Mouse (Mus musculus) embryonic facial prominence, embryonic 12.5 days (tissue): ENCODE results near the gene Git1. TPM values are rescaled to one million over a fixed set of nuclear protein-coding genes. Genes with fewer than 3 reads are reported as not detected.

Experiments
- ATAC-seq: fragments of 200-750 bp; cut with Nextera tagmentation; 2 replicates; pipeline ENCODE4 v1.8.0; 2017; ENCODE audit not compliant: insufficient number of reproducible peaks, insufficient read depth, low FRiP score, low TSS enrichment
- H3K27ac ChIP-seq: fragments of 300-500 bp; sonication (generic); 2 replicates; pipeline ENCODE4 v1.5.1; 2016; ENCODE audit warnings: mild to moderate bottlenecking
- H3K27me3 ChIP-seq: fragments of 300-500 bp; sonication (generic); 2 replicates; pipeline ENCODE4 v1.6.1; 2016; ENCODE audit warnings: mild to moderate bottlenecking, moderate library complexity
- H3K36me3 ChIP-seq: fragments of 300-500 bp; sonication (generic); 2 replicates; pipeline ENCODE4 v1.6.1; 2016; ENCODE audit warnings: mild to moderate bottlenecking
- H3K4me1 ChIP-seq: fragments of 300-500 bp; sonication (generic); 2 replicates; pipeline ENCODE4 v1.6.1; 2016
- H3K4me2 ChIP-seq: fragments of 300-500 bp; sonication (generic); replicated peaks from 2 replicates; pipeline ENCODE4 v1.6.1; 2016; ENCODE audit warnings: mild to moderate bottlenecking, moderate library complexity
- H3K4me3 ChIP-seq: fragments of 300-500 bp; sonication (generic); 2 replicates; pipeline ENCODE4 v1.5.1; 2016; ENCODE audit warnings: mild to moderate bottlenecking
- H3K9ac ChIP-seq: fragments of 300-500 bp; sonication (generic); 2 replicates; pipeline ENCODE4 v1.6.1; 2016; ENCODE audit warnings: mild to moderate bottlenecking, moderate library complexity
- H3K9me3 ChIP-seq: fragments of 300-500 bp; sonication (generic); 2 replicates; pipeline ENCODE4 v1.6.1; 2016; ENCODE audit warnings: mild to moderate bottlenecking, moderate library complexity
- WGBS: fragments of 180-500 bp; shearing (Covaris S2); methylation state at CpG from one replicate; pipeline ENCODE4 v1.1.7; 2016; 5-methylcytosine and 5-hydroxymethylcytosine counted together
- polyA plus RNA-seq: library from polyadenylated mRNA; unstranded; fragments of >200 nt; fragmentation: Nextera tagmentation; extraction: Ambion mirVana; gene quantifications from 2 replicates; pipeline ENCODE4 v1.2.1, GENCODE M21; 2016

Git1 gene
- polyA plus RNA-seq, 1 experiment from 2014 or later, result 11.1 TPM

DNA sequence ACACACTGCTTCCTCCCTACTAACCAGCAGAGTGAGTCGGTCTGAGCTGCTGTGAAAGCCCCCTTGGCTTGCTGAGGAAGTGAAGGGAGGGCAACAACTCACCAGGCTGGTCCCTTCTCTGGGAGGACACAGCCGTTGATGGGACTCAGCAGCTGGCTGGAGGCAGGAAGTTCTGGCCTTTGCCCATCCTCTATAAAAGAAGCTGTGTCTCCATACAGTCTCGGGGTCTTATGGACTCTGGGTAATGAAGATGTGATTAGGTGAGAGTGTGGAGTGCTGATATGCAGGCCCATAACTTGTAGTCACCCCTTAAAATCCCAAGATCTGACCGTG lies 948 bp downstream of the Git1 start:
- peak overlapping the region; percentile 86 for H3K27ac ChIP-seq
- peaks cover 56% of the 10 kb centered on the region for H3K4me1 ChIP-seq
- no peaks in the 10 kb centered on the region for H3K27me3 ChIP-seq
- H3K9ac ChIP-seq, result peak overlapping the region; percentile 96
- H3K4me2 ChIP-seq, result peak overlapping the region; percentile 95
- no peak for ATAC-seq
- WGBS, result 26% methylated on average over 4 of the region's 4 CpGs
- H3K36me3 ChIP-seq, result peaks cover 6% of the 10 kb centered on the region
- no peaks in the 10 kb centered on the region for H3K9me3 ChIP-seq
- H3K4me3 ChIP-seq, result peak overlapping the region; percentile 86

DNA sequence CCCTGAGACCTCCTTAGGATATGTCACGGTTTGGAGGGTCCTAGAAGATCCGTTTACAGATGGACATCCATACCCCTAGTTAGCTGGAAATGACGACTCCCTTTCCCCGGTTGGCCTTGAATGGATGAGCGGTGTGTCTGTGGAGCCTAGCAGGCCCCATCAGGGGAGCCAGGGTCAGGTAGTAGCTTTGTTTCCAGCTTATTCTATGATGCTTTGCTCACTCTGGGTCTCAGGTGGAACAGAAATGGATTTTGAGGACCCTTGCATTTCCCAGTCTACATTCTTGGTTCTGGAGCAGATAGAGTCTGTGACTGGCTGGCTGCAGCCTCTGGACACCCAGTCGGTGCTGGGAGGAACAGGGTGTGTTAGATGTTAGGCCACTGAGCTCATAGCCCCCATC lies 1.4 kb downstream of the Git1 start:
- peaks cover 56% of the 10 kb centered on the region for H3K4me1 ChIP-seq
- no peaks in the 10 kb centered on the region for H3K9me3 ChIP-seq
- no peak for ATAC-seq
- peak overlapping the region; percentile 86 for H3K27ac ChIP-seq
- peaks cover 11% of the 10 kb centered on the region for H3K36me3 ChIP-seq
- WGBS, result 68% methylated on average over 6 of the region's 6 CpGs
- peak overlapping the region; percentile 95 for H3K4me2 ChIP-seq
- no peaks in the 10 kb centered on the region for H3K27me3 ChIP-seq
- peak overlapping the region; percentile 86 for H3K4me3 ChIP-seq
- peak overlapping the region; percentile 96 for H3K9ac ChIP-seq

DNA sequence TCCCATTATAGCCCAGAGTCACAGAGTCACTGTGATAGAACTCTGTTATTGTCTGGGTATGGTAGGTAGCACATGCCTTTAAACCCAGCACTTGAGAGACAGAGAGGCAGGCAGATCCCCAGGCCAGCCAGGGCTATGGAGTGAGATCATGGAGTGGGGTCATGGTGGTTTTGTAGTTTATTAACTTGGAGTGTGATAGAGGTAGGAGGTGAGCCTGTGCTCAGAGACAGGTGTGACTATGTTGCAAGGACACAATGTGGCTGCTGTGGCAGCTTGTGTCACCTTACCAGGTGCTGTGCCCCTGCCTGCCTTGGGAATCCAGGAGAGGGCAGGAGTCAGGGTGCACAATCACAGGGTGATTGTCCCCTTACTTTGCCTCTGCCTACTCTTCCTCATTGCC lies 2.1 kb downstream of the Git1 start:
- no peaks in the 10 kb centered on the region for H3K9me3 ChIP-seq
- peaks cover 53% of the 10 kb centered on the region for H3K4me1 ChIP-seq
- no peak for ATAC-seq
- no peak overlapping the region for H3K9ac ChIP-seq
- no peak overlapping the region for H3K27ac ChIP-seq
- H3K4me3 ChIP-seq, result no peak overlapping the region
- H3K36me3 ChIP-seq, result peaks cover 18% of the 10 kb centered on the region
- H3K4me2 ChIP-seq, result no peak overlapping the region
- H3K27me3 ChIP-seq, result no peaks in the 10 kb centered on the region

DNA sequence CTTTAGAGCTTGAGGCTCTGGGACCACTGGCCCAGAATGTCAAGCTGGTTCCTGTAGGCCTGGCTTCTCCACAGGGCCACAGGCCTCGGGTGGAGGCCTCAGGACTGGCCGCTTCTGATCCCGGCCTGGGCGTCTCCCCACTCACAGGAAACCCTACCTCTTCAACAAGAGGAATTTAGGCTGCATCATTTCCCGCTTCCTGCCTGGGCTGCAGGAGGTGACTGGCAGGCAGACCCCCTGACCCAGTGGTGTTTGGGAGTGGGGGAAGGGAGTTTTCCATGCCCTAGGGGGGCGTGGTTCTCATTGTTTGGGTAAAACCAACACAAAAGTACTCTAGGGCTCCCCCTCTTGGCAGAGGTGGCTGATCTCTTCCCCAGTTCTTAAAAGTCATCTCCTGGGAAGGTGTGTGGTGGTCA lies 4.0 kb downstream of the Git1 start:
- H3K27ac ChIP-seq, result peak overlapping the region; percentile 63
- H3K4me2 ChIP-seq, result 0 out of 2 replicates have a peak overlapping the region, but pooled peaks have one; percentile 13
- H3K9me3 ChIP-seq, result no peaks in the 10 kb centered on the region
- no peak overlapping the region for H3K4me3 ChIP-seq
- H3K27me3 ChIP-seq, result no peaks in the 10 kb centered on the region
- no peak for ATAC-seq
- H3K36me3 ChIP-seq, result peaks cover 28% of the 10 kb centered on the region
- 13% methylated on average over 6 of the region's 6 CpGs for WGBS
- H3K4me1 ChIP-seq, result peaks cover 43% of the 10 kb centered on the region
- H3K9ac ChIP-seq, result no peak overlapping the region

DNA sequence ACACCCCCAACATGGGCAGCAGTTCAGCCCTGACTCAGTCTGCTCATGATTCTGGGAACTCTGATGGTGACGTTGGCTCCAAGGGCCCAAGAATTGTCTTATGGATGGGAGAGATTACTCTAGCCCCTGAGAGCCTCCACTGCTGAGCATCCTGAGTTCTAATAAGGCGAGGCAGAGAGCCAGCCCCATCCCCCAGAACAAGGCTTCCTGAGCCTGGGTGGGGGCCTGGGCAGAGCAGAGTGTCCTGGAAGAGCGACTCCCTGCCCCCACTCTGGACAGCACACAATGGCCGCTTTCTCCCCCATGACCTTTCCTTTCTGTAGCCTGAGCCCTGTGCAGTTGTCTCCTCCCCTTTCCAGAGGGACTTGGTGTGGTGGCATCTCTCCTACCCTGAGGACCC lies 4.5 kb downstream of the Git1 start:
- ATAC-seq, result no peak
- peak overlapping the region; percentile 13; the same call in 1 of the 2 replicates for H3K4me2 ChIP-seq
- peak overlapping the region; percentile 63 for H3K27ac ChIP-seq
- no peak overlapping the region for H3K4me3 ChIP-seq
- 33% methylated on average over 4 of the region's 4 CpGs for WGBS
- no peak overlapping the region for H3K9ac ChIP-seq
- no peaks in the 10 kb centered on the region for H3K27me3 ChIP-seq
- no peaks in the 10 kb centered on the region for H3K9me3 ChIP-seq
- peaks cover 33% of the 10 kb centered on the region for H3K36me3 ChIP-seq
- peaks cover 43% of the 10 kb centered on the region for H3K4me1 ChIP-seq

DNA sequence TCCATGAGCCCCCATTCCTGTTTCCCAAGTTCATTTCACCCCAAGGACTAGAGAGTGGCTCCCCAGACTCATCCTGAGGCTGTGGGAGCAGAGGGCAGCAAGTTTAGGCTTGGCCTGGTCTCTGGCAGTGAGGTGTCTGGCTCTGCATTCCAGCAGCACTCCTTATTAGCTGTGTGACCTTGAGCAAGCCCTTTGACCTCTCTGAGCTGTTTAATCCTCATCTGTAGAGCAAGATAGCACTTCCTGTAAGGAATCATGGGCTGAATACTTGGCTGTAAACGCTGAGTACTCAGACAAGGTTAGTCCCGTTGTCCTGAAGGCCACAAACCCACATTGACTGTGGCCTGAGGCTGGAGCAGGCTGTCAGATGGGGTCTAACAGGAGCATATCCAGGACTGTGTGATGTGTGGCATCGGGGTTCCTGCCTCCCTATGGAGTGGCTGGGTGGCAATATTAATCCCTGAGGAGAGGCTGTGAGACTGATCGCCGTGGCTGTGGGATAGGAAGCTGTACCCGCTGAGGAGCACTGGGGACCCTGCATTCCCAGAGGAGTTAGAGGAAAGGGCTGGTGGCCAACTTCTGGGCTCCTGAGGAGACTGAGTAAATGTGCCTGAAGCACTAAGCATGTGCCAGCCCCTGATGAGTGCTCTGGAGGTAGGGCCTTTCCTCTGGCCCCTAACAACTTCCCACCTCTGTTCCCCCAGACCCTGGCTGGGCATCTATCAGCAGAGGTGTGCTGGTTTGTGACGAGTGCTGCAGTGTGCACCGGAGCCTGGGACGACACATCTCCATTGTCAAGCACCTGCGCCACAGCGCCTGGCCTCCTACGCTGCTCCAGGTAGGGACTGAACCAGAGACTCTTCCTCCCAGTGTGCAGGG lies 5.1 kb downstream of the Git1 start:
- Histone ChIP-seq H3K9ac (no peak overlapping the region), H3K4me3 (no peak overlapping the region), H3K27me3 (no peaks in the 10 kb centered on the region), H3K4me1 (peaks cover 43% of the 10 kb centered on the region), H3K27ac (peak overlapping the region; percentile 63; the same call in 1 of the 2 replicates), H3K9me3 (no peaks in the 10 kb centered on the region), H3K36me3 (peaks cover 39% of the 10 kb centered on the region), H3K4me2 (peak overlapping the region; percentile 13; the same call in 1 of the 2 replicates)
- ATAC-seq, result no peak
- WGBS, result 60% methylated on average over 12 of the region's 12 CpGs

DNA sequence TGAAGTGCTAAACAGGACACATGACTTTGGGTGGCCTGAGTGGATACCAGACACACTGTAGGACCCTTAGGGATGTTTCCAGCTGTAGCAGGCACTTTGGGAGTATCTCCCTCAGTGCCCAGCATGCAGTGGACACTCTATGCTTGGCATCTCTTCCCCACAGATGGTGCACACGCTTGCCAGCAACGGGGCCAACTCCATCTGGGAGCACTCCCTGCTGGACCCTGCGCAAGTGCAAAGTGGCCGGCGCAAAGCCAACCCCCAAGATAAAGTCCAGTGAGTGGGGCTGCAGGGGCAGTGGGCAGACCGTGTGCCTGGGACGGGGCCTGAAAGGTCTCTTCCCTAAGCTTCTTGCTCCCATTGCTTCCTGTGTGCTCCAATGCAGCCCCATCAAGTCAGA lies 6.0 kb downstream of the Git1 start:
- no peak overlapping the region for H3K4me2 ChIP-seq
- H3K36me3 ChIP-seq, result peaks cover 48% of the 10 kb centered on the region
- no peak overlapping the region for H3K27ac ChIP-seq
- no peaks in the 10 kb centered on the region for H3K27me3 ChIP-seq
- ATAC-seq, result no peak
- H3K9ac ChIP-seq, result no peak overlapping the region
- no peaks in the 10 kb centered on the region for H3K9me3 ChIP-seq
- no peak overlapping the region for H3K4me3 ChIP-seq
- peaks cover 38% of the 10 kb centered on the region for H3K4me1 ChIP-seq
- 90% methylated on average over 7 of the region's 7 CpGs for WGBS

DNA sequence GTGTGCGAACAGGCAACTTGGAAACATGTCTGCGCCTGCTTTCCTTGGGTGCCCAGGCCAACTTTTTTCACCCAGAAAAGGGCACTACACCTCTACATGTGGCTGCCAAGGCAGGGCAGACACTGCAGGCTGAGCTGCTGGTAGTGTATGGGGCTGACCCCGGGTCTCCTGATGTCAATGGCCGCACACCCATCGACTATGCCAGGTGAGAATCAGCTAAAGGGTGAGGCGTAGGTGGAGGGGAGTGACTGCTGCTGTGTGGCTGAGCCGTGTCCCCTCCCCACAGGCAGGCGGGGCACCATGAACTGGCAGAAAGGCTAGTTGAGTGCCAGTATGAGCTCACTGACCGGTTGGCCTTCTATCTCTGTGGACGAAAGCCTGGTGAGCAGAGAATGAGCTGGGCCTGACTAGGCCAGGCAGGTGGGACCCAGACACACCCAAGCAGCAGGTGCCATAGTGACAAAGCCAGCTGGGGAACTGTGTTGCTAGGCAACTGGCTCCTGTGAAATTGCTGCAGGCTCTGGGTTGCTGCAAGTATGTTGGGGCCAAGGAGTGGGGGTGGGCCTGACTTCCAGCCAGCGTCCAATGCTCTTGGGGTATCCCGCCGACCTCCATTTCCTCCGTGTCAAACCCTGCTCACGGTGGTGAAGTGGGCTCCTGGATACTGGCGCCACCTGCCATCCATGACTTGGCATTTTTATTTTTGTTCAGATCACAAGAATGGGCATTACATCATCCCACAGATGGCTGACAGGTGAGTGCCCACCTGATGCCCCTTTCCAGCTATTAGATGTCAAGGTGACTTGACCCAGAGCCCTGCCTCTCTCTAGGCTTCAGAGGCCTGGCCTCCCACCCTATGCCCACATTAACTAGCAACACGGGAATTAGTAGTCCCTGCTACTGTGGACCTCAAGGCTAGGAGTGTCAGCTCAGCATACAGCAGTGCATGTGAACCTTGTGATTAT lies 7.3 kb downstream of the Git1 start:
- Histone ChIP-seq H3K4me3 (no peak overlapping the region), H3K4me2 (no peak overlapping the region), H3K27me3 (no peaks in the 10 kb centered on the region), H3K4me1 (peaks cover 26% of the 10 kb centered on the region), H3K9me3 (no peaks in the 10 kb centered on the region), H3K9ac (no peak overlapping the region), H3K36me3 (peaks cover 61% of the 10 kb centered on the region), H3K27ac (no peak overlapping the region)
- ATAC-seq, result no peak
- 81% methylated on average over 17 of the region's 17 CpGs for WGBS

GRCm38 (mm10) chr11:77501392-77501791 lies 8.0 kb downstream of the Git1 start:
- WGBS, result 23% methylated on average over 5 of the region's 5 CpGs
- ATAC-seq, result no peak
- peaks cover 68% of the 10 kb centered on the region for H3K36me3 ChIP-seq

DNA sequence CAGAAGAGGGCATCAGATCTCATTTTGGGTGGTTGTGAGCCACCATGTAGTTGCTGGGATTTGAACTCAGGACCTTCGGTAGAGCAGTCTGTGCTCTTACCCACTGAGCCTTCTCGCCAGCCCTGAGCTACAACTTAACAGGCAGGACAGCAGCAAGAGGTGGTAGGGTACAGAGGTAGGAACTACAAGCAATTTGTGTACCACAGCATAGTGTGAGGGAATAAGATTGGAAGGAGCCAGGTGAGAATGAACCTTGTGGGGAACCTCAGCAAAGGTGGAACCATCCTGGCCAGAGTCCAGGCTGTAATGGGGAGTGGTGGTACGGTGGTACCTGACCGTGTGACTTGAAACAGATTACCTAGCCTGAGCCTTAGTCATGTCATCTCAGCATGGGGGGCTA lies 8.6 kb downstream of the Git1 start:
- no peak overlapping the region for H3K4me3 ChIP-seq
- no peaks in the 10 kb centered on the region for H3K9me3 ChIP-seq
- no peaks in the 10 kb centered on the region for H3K27me3 ChIP-seq
- no peak overlapping the region for H3K9ac ChIP-seq
- H3K4me2 ChIP-seq, result no peak overlapping the region
- no peak overlapping the region for H3K27ac ChIP-seq
- H3K36me3 ChIP-seq, result peaks cover 74% of the 10 kb centered on the region
- WGBS, result 91% methylated on average over 4 of the region's 4 CpGs
- ATAC-seq, result no peak
- peaks cover 20% of the 10 kb centered on the region for H3K4me1 ChIP-seq

More at GRCm38 (mm10) chr11:77501392-77501791, 8.0 kb downstream of the Git1 start:
- H3K27ac ChIP-seq, result no peak overlapping the region
- no peak overlapping the region for H3K4me2 ChIP-seq
- no peak overlapping the region for H3K9ac ChIP-seq
- H3K4me3 ChIP-seq, result no peak overlapping the region
- peaks cover 22% of the 10 kb centered on the region for H3K4me1 ChIP-seq
- H3K9me3 ChIP-seq, result no peaks in the 10 kb centered on the region
- H3K27me3 ChIP-seq, result no peaks in the 10 kb centered on the region

DNA sequence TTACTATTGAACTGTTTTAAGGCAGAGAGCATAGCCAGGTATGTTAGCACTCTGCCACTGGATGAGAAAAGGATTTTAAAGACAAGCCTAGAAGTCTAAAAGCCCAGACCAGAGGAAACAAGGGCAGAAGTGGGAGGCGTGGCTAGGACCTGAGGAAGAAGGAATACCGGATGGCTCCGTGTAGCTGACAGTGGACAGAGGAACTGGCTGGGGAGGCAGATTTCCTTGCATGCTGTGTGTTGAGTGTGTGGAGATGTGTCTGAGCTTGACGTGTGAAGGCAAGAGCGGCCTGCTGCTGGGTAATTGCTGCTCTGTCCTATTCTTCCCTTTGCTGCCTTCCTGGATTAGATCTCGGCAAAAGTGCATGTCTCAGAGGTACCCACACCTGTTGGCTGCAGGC lies 9.1 kb downstream of the Git1 start:
- no peak overlapping the region for H3K4me2 ChIP-seq
- no peak overlapping the region for H3K4me3 ChIP-seq
- H3K36me3 ChIP-seq, result peaks cover 79% of the 10 kb centered on the region
- H3K9me3 ChIP-seq, result no peaks in the 10 kb centered on the region
- 81% methylated on average over 6 of the region's 6 CpGs for WGBS
- no peak for ATAC-seq
- peaks cover 15% of the 10 kb centered on the region for H3K4me1 ChIP-seq
- H3K27me3 ChIP-seq, result no peaks in the 10 kb centered on the region
- no peak overlapping the region for H3K9ac ChIP-seq
- H3K27ac ChIP-seq, result no peak overlapping the region
